Mouse (Mus musculus): ENCODE results near the gene Nemf. TPM values are rescaled to one million over a fixed set of nuclear protein-coding genes. Genes with fewer than 3 reads are reported as not detected.
"Not testable (repeated sequence)": the region's sequence is repeated elsewhere in the genome, so short reads cannot be mapped to it uniquely, and the experiment has no call there.

Nemf gene
- total and polyA plus RNA-seq, 2 experiments from 2014 or later: 47.7 to 64.7 TPM

- no peaks in the 10 kb centered on the region for H3K9me3 ChIP-seq (ENCODE audit: low read length)
- ATAC-seq (no peak), DNase-seq (no peak)
- 72% methylated on average over 7 of the region's 7 CpGs for WGBS
- no peaks in the 10 kb centered on the region for H3K36me3 ChIP-seq (ENCODE audit: insufficient read depth)
- H3K4me3 ChIP-seq (ENCODE audit: low read depth, low read length): no peak overlapping the region
- no peaks in the 10 kb centered on the region for H3K27me3 ChIP-seq (ENCODE audit: insufficient read depth, low read length)
- no peaks in the 10 kb centered on the region for H3K4me1 ChIP-seq (ENCODE audit: insufficient read depth)
- no peak overlapping the region for H3K9ac ChIP-seq
- TF ChIP-seq CTCF (IDR thresholded peaks at IDR 0.05; ENCODE audit: low read depth): no peak
- H3K4me2 ChIP-seq (ENCODE audit: low read depth): no peak overlapping the region
- no peak overlapping the region for H3K27ac ChIP-seq (ENCODE audit: low read depth, low read length)
Observed at GRCm38 (mm10) chr12:69390000-69390698, 33.2 kb upstream of the Nemf start.

- Histone ChIP-seq H3K4me3 (ENCODE audit: low read depth, low read length) (no peak overlapping the region), H3K9me3 (ENCODE audit: low read length) (no peaks in the 10 kb centered on the region), H3K27ac (ENCODE audit: low read depth, low read length) (no peak overlapping the region), H3K9ac (no peak overlapping the region), H3K27me3 (ENCODE audit: insufficient read depth, low read length) (no peaks in the 10 kb centered on the region), H3K4me1 (ENCODE audit: insufficient read depth) (no peaks in the 10 kb centered on the region), H3K36me3 (ENCODE audit: insufficient read depth) (no peaks in the 10 kb centered on the region), H3K4me2 (ENCODE audit: low read depth) (no peak overlapping the region)
- 43% methylated on average over 7 of the region's 7 CpGs for WGBS
- no peak for TF ChIP-seq CTCF (IDR thresholded peaks at IDR 0.05; ENCODE audit: low read depth)
- DNase-seq (peak; percentile 44), ATAC-seq (peak; percentile 48; the same call in 1 of the 2 replicates)
Observed at GRCm38 (mm10) chr12:69389273-69389938, 32.4 kb upstream of the Nemf start.

DNA sequence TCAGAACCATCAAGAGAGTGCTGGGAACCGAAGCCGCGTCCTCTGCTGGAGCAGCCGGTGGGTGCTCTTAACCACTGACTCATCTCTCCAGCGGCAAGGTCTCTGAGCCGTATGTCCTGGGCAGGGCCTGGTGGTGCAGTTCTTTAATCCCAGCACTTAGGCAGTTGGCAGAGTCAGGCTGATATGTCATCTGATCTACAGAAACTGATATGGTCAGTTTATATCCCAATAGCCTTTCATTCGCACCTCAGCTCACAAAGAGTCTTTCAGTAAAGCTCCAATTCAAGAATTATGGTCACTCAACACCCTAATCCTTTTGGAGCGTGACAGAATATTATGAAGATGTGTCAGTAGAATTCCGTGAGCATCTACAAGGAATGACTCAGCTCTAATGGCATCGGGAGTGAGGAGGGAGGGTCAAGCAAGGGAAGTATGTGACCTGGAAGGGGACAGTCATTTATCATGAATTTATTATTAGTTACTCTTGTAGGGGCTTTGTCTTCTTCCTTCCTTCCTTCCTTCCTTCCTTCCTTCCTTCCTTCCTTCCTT is 31.4 kb upstream of the Nemf start:
- no peaks in the 10 kb centered on the region for H3K36me3 ChIP-seq (ENCODE audit: insufficient read depth)
- TF ChIP-seq CTCF (IDR thresholded peaks at IDR 0.05; ENCODE audit: low read depth): no peak
- ATAC-seq (no peak), DNase-seq (no peak)
- no peaks in the 10 kb centered on the region for H3K4me1 ChIP-seq (ENCODE audit: insufficient read depth)
- no peak overlapping the region for H3K4me3 ChIP-seq (ENCODE audit: low read depth, low read length)
- no peak overlapping the region for H3K27ac ChIP-seq (ENCODE audit: low read depth, low read length)
- H3K9ac ChIP-seq: no peak overlapping the region
- no peak overlapping the region for H3K4me2 ChIP-seq (ENCODE audit: low read depth)
- H3K9me3 ChIP-seq (ENCODE audit: low read length): no peaks in the 10 kb centered on the region
- H3K27me3 ChIP-seq (ENCODE audit: insufficient read depth, low read length): no peaks in the 10 kb centered on the region
- 97% methylated on average over 10 of the region's 10 CpGs for WGBS

- not testable (repeated sequence) for H3K27ac ChIP-seq (ENCODE audit: low read depth, low read length); H3K9me3 ChIP-seq (ENCODE audit: low read length); H3K27me3 ChIP-seq (ENCODE audit: insufficient read depth, low read length); ATAC-seq; H3K36me3 ChIP-seq (ENCODE audit: insufficient read depth); H3K4me1 ChIP-seq (ENCODE audit: insufficient read depth); H3K9ac ChIP-seq; DNase-seq; H3K4me3 ChIP-seq (ENCODE audit: low read depth, low read length); H3K4me2 ChIP-seq (ENCODE audit: low read depth)
- WGBS: 80% methylated on average over 4 of the region's 12 CpGs
Observed at GRCm38 (mm10) chr12:69386281-69386732, 29.3 kb upstream of the Nemf start.

- Histone ChIP-seq H3K36me3 (ENCODE audit: insufficient read depth) (no peaks in the 10 kb centered on the region), H3K4me1 (ENCODE audit: insufficient read depth) (no peaks in the 10 kb centered on the region), H3K9ac (no peak overlapping the region), H3K27ac (ENCODE audit: low read depth, low read length) (no peak overlapping the region), H3K4me3 (ENCODE audit: low read depth, low read length) (no peak overlapping the region), H3K9me3 (ENCODE audit: low read length) (no peaks in the 10 kb centered on the region), H3K4me2 (ENCODE audit: low read depth) (no peak overlapping the region), H3K27me3 (ENCODE audit: insufficient read depth, low read length) (no peaks in the 10 kb centered on the region)
- ATAC-seq (no peak), DNase-seq (no peak)
- no peak for TF ChIP-seq CTCF (IDR thresholded peaks at IDR 0.05; ENCODE audit: low read depth)
- 63% methylated on average over 6 of the region's 6 CpGs for WGBS
Observed at GRCm38 (mm10) chr12:69385542-69386280, 28.7 kb upstream of the Nemf start.

DNA sequence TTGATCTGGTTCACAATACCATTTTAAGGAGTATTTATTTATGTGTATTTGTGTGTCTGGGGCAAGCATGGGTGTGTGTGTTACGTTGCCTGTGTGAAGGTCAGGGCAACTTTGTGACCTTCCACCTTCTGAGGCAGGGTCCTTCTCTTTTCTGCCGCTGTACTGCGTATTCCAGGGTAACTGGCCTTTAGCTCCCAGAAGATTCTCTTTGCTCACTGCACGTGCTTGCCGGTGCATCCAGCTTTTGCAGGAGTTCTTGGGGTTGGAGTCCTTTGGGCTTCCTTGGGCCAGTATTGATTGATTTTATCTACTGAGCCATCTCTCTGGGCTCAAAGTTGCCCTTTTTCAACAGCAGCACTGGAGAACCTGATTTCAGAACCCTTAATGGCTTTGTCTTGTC is 27.6 kb upstream of the Nemf start:
- no peak for TF ChIP-seq CTCF (IDR thresholded peaks at IDR 0.05; ENCODE audit: low read depth)
- no peak overlapping the region for H3K27ac ChIP-seq (ENCODE audit: low read depth, low read length)
- no peaks in the 10 kb centered on the region for H3K4me1 ChIP-seq (ENCODE audit: insufficient read depth)
- H3K9ac ChIP-seq: no peak overlapping the region
- no peak overlapping the region for H3K4me2 ChIP-seq (ENCODE audit: low read depth)
- no peak overlapping the region for H3K4me3 ChIP-seq (ENCODE audit: low read depth, low read length)
- WGBS: 94% methylated on average over 5 of the region's 5 CpGs
- H3K36me3 ChIP-seq (ENCODE audit: insufficient read depth): no peaks in the 10 kb centered on the region
- ATAC-seq (no peak), DNase-seq (no peak)
- H3K9me3 ChIP-seq (ENCODE audit: low read length): no peaks in the 10 kb centered on the region
- no peaks in the 10 kb centered on the region for H3K27me3 ChIP-seq (ENCODE audit: insufficient read depth, low read length)
